Mouse (Mus musculus) forebrain, embryonic 15.5 days (tissue): ENCODE measurements around the gene Hspa1b. TPM values are rescaled to one million over a fixed set of nuclear protein-coding genes. Genes with fewer than 3 reads are reported as not detected.
A peak's percentile ranks its signal among the peaks of the same experiment; 100 is the strongest.
"Not testable (repeated sequence)": the region's sequence is repeated elsewhere in the genome, so short reads cannot be mapped to it uniquely, and the experiment has no call there.

Source experiments
- ATAC-seq: fragments of 200-750 bp; cut with Nextera tagmentation; replicated peaks from 2 replicates; pipeline ENCODE4 v1.8.0; 2017; ENCODE audit warnings: mild to moderate bottlenecking, moderate TSS enrichment, moderate library complexity
- H3K27ac ChIP-seq: fragments of 300-500 bp; sonication (generic); replicated peaks from 2 replicates; pipeline ENCODE4 v1.5.1; 2015; ENCODE audit warnings: mild to moderate bottlenecking, inconsistent platforms
- H3K27me3 ChIP-seq: fragments of 300-500 bp; sonication (generic); 2 replicates; pipeline ENCODE4 v1.6.1; 2015; ENCODE audit warnings: inconsistent platforms
- H3K36me3 ChIP-seq: fragments of 300-500 bp; sonication (generic); 2 replicates; pipeline ENCODE4 v1.6.1; 2015; ENCODE audit warnings: mild to moderate bottlenecking, inconsistent platforms
- H3K4me1 ChIP-seq: fragments of 300-500 bp; sonication (generic); 2 replicates; pipeline ENCODE4 v1.6.1; 2015; ENCODE audit warnings: inconsistent platforms
- H3K4me2 ChIP-seq: fragments of 300-500 bp; sonication (generic); replicated peaks from 2 replicates; pipeline ENCODE4 v1.6.1; 2015; ENCODE audit warnings: mild to moderate bottlenecking, inconsistent platforms
- H3K4me3 ChIP-seq: fragments of 300-500 bp; sonication (generic); 2 replicates; pipeline ENCODE4 v1.5.1; 2015; ENCODE audit warnings: mild to moderate bottlenecking, inconsistent platforms
- H3K9ac ChIP-seq: fragments of 300-500 bp; sonication (generic); replicated peaks from 2 replicates; pipeline ENCODE4 v1.6.1; 2015; ENCODE audit warnings: mild to moderate bottlenecking, inconsistent platforms
- H3K9me3 ChIP-seq: fragments of 300-500 bp; sonication (generic); 2 replicates; pipeline ENCODE4 v1.6.1; 2016; ENCODE audit warnings: inconsistent platforms
- WGBS: fragments of 180-500 bp; shearing (Covaris S2); methylation state at CpG from one replicate; pipeline ENCODE4 v1.1.7; 2015; ENCODE audit warnings: mixed read lengths; 5-methylcytosine and 5-hydroxymethylcytosine counted together
- polyA plus RNA-seq: library from polyadenylated mRNA; unstranded; fragments of >200 nt; fragmentation: Nextera tagmentation; extraction: Ambion mirVana; gene quantifications from 2 replicates; pipeline ENCODE4 v1.2.1, GENCODE M21; 2015

Hspa1b gene
- polyA plus RNA-seq, result 0.10 and 0.17 TPM in 2 replicates

DNA sequence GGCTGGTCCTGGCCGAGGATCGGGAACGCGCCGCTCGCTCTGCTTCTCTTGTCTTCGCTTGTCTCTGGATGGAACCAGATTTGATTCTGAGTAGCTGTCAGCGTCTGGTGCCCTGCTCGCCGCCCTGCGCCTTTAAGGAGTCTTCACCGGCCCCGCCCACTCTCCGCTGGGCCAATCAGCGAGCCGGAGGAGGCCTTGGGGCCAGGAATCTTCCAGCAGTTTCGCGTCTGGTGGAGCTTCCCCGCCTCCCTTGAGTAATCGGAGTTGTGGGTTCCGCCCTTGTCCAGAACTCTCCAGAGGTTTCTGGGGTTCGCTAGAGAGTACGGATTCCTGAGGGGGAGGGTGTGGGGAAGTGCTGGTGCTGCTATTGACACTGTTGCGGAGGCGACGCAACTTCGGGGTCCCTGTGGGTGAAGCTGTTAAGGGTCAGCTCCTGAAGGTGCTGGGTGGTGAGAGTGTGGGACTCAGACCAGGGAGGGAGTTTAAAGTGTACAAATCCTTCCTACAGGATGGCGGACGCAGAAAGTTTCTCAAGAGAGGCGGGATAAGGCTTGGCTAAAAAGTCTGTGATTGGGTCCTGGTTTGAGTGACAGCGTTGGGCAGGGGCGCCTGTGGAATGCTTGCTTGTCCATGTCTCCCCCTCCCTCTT is at the start of gene Hspa1b:
Gene Hspa1b, minus strand, starts transcription at position 109 of the 649 bp plus-strand sequence.
- H3K4me1 ChIP-seq, H3K9me3 ChIP-seq, H3K36me3 ChIP-seq: not testable (repeated sequence)
- WGBS, result under 1% methylated on average over 31 of the region's 32 CpGs
- ATAC-seq, result peak; percentile 94
- Histone ChIP-seq H3K27me3 (peaks cover 27% of the 10 kb centered on the region), H3K4me2 (peak within 1 kb of the TSS; percentile 82), H3K4me3 (peak within 1 kb of the TSS; percentile 44), H3K27ac (peak within 1 kb of the TSS; percentile 53; the same call in 1 of the 2 replicates), H3K9ac (peak within 1 kb of the TSS; percentile 37)

DNA sequence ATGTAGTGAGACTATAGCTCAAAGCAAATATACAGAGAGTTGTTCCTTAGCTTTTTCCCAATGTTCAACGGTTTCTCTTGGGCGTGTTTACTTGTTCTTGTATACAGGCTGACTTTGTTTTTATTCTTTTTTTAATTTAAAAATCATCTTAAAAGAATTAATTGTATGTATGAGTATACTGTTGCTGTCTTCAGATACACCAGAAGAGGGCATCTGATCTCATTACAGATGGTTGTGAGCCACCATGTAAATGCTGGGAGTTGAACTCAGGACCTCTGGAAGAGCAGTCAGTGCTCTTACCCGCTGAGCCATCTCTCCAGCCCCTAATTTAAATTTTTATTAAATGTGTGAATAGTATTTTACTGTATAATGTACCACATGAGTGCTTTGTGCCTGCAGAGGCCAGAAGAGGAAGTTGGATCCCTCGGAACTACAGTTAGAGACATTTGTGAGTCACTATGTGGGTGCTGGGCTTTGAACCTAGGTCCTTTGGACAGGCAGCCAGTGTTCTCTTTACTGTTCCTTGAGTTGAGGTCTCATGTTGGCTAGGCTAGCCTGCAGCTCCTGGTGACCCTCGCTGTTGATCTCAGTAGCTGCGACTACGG is 48.5 kb upstream of the Hspa1b start:
- H3K27me3 ChIP-seq, result no peaks in the 10 kb centered on the region
- no peak overlapping the region for H3K4me3 ChIP-seq
- ATAC-seq, result no peak
- H3K9me3 ChIP-seq, result no peaks in the 10 kb centered on the region
- H3K4me2 ChIP-seq, result no peak overlapping the region
- peaks cover 11% of the 10 kb centered on the region for H3K4me1 ChIP-seq
- peaks cover 79% of the 10 kb centered on the region for H3K36me3 ChIP-seq
- no peak overlapping the region for H3K27ac ChIP-seq
- H3K9ac ChIP-seq, result no peak overlapping the region
- WGBS, result 95% methylated on average over 7 of the region's 7 CpGs

DNA sequence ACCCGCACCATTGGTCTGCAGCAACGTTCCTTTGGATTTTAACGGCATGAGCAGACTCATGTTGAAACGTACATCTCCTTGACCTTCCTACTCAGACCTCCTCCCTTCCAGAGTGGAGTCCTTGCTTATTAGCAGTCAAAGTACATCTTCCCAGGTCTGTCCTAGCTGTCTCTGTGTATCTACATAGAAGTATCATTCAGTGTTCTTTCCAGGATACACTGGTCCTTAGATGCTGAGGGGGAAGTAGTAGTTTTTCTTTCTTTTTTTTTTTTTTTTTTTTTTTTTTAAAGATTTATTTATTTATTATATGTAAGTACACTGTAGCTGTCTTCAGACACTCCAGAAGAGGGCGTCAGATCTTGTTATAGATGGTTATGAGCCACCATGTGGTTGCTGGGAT is 46.9 kb upstream of the Hspa1b start:
- Histone ChIP-seq H3K4me1 (peaks cover 21% of the 10 kb centered on the region), H3K36me3 (peaks cover 64% of the 10 kb centered on the region)
- not testable (repeated sequence) for H3K9ac ChIP-seq, ATAC-seq, H3K27me3 ChIP-seq, H3K9me3 ChIP-seq, H3K27ac ChIP-seq, H3K4me2 ChIP-seq, H3K4me3 ChIP-seq
- 92% methylated on average over 5 of the region's 5 CpGs for WGBS

DNA sequence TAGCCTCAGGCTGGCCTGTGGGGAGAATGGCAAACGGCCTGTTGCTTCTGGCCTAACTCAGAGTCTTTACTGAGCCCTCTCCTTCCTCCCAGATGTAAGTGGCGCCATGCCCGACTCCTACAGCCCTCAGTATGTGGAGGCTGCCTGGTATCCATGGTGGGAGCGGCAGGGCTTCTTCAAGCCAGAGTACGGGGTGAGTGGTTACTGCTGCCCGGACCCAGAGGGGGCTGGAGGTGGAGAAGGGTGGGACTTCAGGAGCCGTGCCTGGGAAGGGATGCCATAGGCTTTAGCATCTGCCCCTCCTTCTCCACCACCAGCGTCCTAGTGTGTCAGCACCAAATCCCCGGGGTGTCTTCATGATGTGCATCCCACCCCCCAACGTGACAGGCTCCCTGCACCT is 46.1 kb upstream of the Hspa1b start:
- Histone ChIP-seq H3K4me2 (no peak overlapping the region), H3K4me3 (no peak overlapping the region), H3K4me1 (peaks cover 22% of the 10 kb centered on the region), H3K9me3 (no peaks in the 10 kb centered on the region), H3K9ac (no peak overlapping the region), H3K36me3 (peaks cover 56% of the 10 kb centered on the region), H3K27me3 (no peaks in the 10 kb centered on the region), H3K27ac (no peak overlapping the region)
- WGBS, result 93% methylated on average over 10 of the region's 10 CpGs
- ATAC-seq, result no peak

DNA sequence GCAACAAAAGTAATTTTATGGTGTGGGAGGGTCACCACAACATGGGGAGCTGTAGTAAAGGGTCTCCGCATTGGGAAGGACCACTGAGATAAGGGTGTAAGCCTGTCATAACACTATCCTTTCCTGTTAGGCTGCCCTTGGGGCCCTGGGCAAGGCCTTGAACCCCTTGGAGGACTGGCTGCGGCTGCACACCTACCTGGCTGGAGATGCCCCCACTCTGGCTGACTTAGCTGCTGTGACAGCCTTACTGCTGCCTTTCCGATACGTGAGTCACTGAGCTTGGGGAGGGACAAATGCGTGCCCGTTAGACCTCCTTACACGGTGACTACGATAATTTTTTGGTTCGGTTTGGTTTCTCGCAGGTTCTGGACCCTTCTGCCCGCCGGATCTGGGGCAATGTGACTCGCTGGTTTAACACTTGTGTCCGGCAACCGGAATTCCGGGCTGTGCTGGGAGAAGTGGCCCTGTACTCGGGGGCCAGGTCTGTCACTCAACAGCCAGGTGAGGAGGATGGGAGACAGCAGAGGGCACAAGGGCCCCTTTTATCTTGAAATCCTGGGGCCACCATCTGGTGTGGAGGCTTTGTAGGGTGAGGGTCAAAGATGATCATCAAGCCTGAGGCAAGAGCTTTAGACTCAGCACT is 45.2 kb upstream of the Hspa1b start:
- H3K9ac ChIP-seq, result no peak overlapping the region
- no peak overlapping the region for H3K4me2 ChIP-seq
- H3K4me1 ChIP-seq, result peaks cover 30% of the 10 kb centered on the region
- no peak overlapping the region for H3K4me3 ChIP-seq
- WGBS, result 94% methylated on average over 17 of the region's 17 CpGs
- no peaks in the 10 kb centered on the region for H3K9me3 ChIP-seq
- no peak for ATAC-seq
- H3K27ac ChIP-seq, result no peak overlapping the region
- H3K27me3 ChIP-seq, result no peaks in the 10 kb centered on the region
- peaks cover 50% of the 10 kb centered on the region for H3K36me3 ChIP-seq

DNA sequence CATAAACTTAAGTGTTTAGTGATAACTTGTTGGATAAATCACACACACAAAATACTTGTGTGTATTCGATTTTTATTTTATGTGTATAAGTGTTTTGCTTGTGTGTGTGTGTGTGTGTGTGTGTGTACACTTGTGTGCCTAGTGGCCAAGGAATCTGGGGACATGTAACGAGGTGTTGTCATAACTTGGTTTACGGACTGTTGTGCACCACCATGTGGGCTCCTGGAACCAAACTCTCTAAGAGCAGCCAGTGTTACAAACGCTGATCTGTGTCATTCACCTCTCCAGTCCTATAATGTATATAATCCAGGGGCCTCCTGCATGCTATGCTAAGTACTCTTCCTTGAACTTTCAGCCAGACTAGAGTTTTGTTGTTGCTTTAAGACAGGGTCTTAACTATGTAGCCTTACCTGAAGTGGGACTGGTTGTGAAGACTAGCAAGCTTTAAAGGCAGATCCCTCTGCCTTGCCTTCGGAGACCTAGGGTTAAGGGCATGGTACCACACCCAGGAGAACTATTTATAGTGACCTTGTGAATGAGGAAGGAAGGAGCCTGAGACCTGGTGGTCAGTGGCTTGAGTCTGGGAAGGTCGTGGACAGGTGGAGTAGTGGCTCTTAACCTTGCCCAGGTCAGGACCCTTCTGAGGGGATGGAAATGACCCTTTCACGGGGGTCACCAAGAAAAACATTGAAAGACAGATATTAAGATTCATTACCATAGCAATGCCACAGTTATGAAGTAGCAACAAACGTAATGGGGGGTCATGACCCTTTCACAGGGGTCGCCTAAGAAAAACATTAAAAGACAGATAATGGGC is 44.2 kb upstream of the Hspa1b start:
- Histone ChIP-seq H3K9ac (peak overlapping the region; percentile 2; the same call in 1 of the 2 replicates), H3K4me1 (peaks cover 38% of the 10 kb centered on the region), H3K36me3 (peaks cover 40% of the 10 kb centered on the region), H3K27me3 (no peaks in the 10 kb centered on the region), H3K4me2 (peak overlapping the region; percentile 97), H3K27ac (no peak overlapping the region), H3K4me3 (no peak overlapping the region), H3K9me3 (no peaks in the 10 kb centered on the region)
- WGBS, result 76% methylated on average over 9 of the region's 9 CpGs
- ATAC-seq, result no peak

DNA sequence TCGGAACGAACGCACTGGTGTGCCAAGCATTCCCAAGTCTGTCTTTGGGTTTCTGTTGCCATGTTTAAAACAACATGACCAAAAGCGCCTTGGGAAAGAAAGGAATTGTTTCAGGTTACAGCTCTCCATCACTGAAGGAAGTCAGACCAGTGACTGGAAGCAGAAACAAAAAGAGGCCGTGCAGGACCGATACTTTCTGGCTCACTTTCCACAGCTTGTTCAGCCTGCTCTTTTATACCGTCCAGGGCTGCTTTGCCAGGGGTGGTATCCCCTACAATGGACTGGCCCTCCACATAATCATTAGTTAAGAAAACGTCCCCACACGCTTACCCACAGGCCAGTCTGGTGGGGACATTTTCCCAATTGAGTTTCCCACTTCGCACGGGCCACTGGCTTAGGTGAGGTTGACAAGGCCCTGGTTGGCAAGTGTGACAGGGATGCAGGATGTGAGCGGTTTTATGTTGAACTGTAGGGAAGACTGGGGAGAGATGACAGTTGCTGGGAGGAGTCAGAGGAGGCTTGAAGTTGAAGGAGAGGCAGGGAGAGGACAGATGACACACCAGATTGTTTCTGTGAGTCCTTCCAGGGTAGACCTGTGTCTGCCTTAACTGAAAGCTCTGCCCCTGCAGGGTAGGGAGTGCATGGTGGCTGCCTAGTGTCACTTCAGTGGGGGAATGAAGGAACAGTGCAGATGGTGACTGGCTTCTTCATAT is 43.3 kb upstream of the Hspa1b start:
- ATAC-seq, result no peak
- peaks cover 32% of the 10 kb centered on the region for H3K36me3 ChIP-seq

DNA sequence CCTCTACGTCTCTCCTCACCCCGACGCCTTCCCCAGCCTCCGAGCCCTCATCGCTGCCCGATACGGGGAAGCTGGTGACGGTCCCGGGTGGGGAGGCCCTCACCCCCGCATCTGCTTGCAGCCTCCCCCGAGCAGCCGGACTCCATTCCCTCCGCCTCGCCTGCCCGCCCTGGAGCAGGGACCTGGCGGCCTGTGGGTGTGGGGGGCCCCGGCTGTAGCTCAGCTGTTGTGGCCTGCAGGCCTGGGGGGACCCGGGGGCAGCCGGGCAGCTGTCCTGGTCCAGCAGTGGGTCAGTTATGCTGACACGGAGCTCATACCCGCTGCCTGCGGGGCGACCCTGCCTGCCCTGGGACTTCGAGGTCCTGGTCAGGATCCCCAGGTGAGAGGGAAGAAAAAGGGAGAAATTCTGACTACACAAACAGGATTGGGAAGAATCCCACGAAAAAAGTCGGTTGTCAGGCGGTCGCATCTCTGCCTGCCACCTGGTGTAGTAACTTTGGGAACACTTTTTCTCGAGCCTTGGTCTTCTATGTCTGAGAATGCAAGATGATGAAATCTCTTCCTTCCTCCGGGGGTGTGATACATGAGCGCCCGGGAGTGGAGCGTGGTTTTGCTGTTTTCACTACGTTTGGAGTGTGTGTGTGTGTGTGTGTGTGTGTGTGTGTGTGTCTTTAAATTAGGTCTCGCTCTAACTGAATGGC is 42.6 kb upstream of the Hspa1b start:
- Histone ChIP-seq H3K4me3 (peak overlapping the region; percentile 79), H3K4me2 (peak overlapping the region; percentile 97), H3K9ac (peak overlapping the region; percentile 89), H3K4me1 (peaks cover 38% of the 10 kb centered on the region), H3K27ac (peak overlapping the region; percentile 98), H3K9me3 (no peaks in the 10 kb centered on the region), H3K36me3 (peaks cover 26% of the 10 kb centered on the region), H3K27me3 (no peaks in the 10 kb centered on the region)
- peak; percentile 6; the same call in 1 of the 2 replicates for ATAC-seq
- WGBS, result under 1% methylated on average over 35 of the region's 35 CpGs

More for the DNA sequence above, 43.3 kb upstream of the Hspa1b start:
- H3K4me1 ChIP-seq, result peaks cover 38% of the 10 kb centered on the region
- H3K4me3 ChIP-seq, result peak overlapping the region; percentile 79
- H3K9ac ChIP-seq, result peak overlapping the region; percentile 89
- 5% methylated on average over 12 of the region's 12 CpGs for WGBS
- H3K4me2 ChIP-seq, result peak overlapping the region; percentile 97
- H3K9me3 ChIP-seq, result no peaks in the 10 kb centered on the region
- H3K27ac ChIP-seq, result peak overlapping the region; percentile 98
- no peaks in the 10 kb centered on the region for H3K27me3 ChIP-seq

DNA sequence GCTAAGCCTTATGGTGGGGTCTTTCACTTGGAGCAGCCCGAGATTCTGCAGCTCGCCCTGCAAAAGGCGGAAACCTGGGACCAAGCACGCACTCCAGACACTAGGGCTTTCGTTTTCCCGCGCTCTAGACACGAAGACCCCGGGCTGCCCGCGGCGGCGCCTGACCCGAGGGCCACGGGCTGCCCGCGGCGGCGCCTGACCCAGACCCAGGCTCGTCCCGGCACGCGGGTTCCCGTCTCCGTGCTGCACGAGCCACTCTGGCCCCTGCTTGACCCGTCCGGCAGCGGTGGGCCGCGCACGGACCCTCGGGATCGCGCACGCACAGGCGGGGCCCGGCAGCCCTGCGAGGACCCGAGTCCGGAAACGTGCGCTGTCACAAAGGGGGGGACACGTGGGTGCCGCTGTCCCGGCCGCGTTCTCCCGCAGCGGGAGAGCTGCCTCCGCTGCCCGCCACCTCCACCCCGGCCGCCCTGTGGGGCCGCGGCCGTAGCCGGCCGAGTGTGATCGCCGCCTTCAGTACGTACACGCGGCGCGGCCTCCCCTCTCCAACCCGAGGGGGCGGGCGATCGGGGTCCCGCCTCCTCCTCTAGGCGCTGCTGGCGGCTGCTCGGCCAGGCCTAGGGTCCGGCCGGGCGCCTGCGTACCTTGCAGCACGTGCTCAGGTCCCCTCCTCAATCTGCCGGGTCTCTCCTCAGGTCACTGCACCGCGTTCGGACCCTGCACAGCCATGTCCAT is 41.8 kb upstream of the Hspa1b start, which contains the start of gene Vars:
Gene Vars, plus strand, starts transcription at position 271 of the 735 bp plus-strand sequence.
- peak; percentile 92 for ATAC-seq
- Histone ChIP-seq H3K4me1 (peaks cover 38% of the 10 kb centered on the region), H3K9ac (peak within 1 kb of the TSS; percentile 89), H3K36me3 (peaks cover 21% of the 10 kb centered on the region), H3K4me2 (peak within 1 kb of the TSS; percentile 97), H3K27me3 (no peaks in the 10 kb centered on the region), H3K9me3 (no peaks in the 10 kb centered on the region), H3K27ac (peak within 1 kb of the TSS; percentile 98), H3K4me3 (peak within 1 kb of the TSS; percentile 79)
- under 1% methylated on average over 67 of the region's 83 CpGs for WGBS

DNA sequence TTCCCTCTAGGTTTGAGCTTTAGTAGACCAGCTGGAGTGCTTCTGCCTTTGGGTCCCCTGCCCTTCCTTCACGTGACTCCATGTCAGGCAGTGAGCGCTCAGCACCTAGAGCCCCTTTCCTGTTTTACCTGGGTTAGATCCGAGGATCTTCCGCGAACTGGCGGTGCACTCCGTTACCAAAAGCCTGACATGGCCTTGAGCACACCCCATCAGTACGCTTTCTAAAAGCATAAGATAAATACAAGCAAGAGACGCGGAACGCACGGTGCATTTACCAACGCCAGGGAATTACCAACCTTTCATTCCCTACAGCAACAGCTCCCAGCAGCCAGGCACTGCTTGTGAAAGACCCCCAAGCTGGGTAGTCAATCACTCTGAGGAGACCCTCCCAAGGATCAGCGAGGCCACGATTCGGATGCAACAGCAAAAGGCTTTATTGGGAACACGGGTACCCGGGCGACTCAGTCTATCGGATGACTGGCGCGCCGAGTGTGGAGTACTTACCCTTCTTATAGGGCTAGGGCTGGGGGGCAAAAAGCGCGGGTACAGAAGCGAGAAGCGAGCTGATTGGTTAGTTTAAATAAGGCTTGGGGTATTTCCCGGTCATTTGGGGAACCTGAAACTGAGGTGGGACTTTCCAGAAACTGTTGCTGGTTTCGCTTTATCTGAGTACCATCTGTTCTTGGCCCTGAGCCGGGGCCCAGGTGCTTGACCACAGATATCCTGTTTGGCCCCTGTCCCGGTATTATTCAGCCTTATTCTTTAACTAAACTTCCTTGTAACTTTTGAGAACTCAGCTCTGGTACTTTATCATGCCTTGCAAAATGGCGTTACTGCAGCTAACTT is 41.1 kb upstream of the Hspa1b start:
- Histone ChIP-seq H3K4me1 (peaks cover 38% of the 10 kb centered on the region), H3K4me3 (peak overlapping the region; percentile 79), H3K9ac (peak overlapping the region; percentile 89), H3K27ac (peak overlapping the region; percentile 98), H3K4me2 (peak overlapping the region; percentile 97), H3K36me3 (peaks cover 13% of the 10 kb centered on the region)
- ATAC-seq, H3K9me3 ChIP-seq, H3K27me3 ChIP-seq: not testable (repeated sequence)
- 22% methylated on average over 30 of the region's 32 CpGs for WGBS
